Mouse (Mus musculus) myocyte (in vitro differentiated cells): ENCODE results near the gene Myrf. TPM values are rescaled to one million over a fixed set of nuclear protein-coding genes. Genes with fewer than 3 reads are reported as not detected.
A peak's percentile ranks its signal among the peaks of the same experiment; 100 is the strongest.

Experiments used
- H3K27me3 ChIP-seq: one replicate; pipeline ENCODE4 v1.6.1; 2011; ENCODE audit not compliant: control insufficient read depth, insufficient read depth, insufficient read length
- H3K36me3 ChIP-seq: one replicate; pipeline ENCODE4 v1.6.1; 2011; ENCODE audit not compliant: control insufficient read depth, insufficient read depth
- H3K4me2 ChIP-seq: one replicate; pipeline ENCODE4 v1.6.1; 2011; ENCODE audit warnings: low read depth, control low read depth
- H3K4me3 ChIP-seq: one replicate; pipeline ENCODE4 v1.5.1; 2011; ENCODE audit warnings: mild to moderate bottlenecking, control low read depth, moderate library complexity
- H3K79me2 ChIP-seq: one replicate; pipeline ENCODE4 v1.6.1; 2011; ENCODE audit not compliant: control insufficient read depth, insufficient read depth
- H3ac ChIP-seq: one replicate; pipeline ENCODE4 v1.6.1; 2011; ENCODE audit not compliant: control insufficient read depth, insufficient read length
- CEBPB ChIP-seq: IDR thresholded peaks from 2 replicates; pipeline ENCODE4 v1.6.1; 2011; ENCODE audit warnings: mild to moderate bottlenecking, moderate library complexity; ENCODE audit not compliant: poor library complexity, insufficient read depth, severe bottlenecking
- E2F4 ChIP-seq: IDR thresholded peaks from one replicate; pipeline ENCODE4 v1.6.1; 2011; ENCODE audit warnings: mild to moderate bottlenecking, control low read depth, moderate library complexity; ENCODE audit not compliant: insufficient read depth
- MAX ChIP-seq: IDR thresholded peaks from one replicate; pipeline ENCODE4 v1.6.1; 2011; ENCODE audit warnings: low read depth, mild to moderate bottlenecking, control low read depth
- MYOD1 ChIP-seq, 3 experiments: IDR thresholded peaks; one replicate each; pipeline ENCODE4 v1.6.1; 2011; ENCODE audit warnings: control low read depth in 2 of 3, low read depth in 2 of 3, mild to moderate bottlenecking in 2 of 3, moderate library complexity in 1 of 3; ENCODE audit not compliant: insufficient read length in 2 of 3, control insufficient read depth in 1 of 3
- MYOG ChIP-seq, 3 experiments: IDR thresholded peaks; one replicate each; pipeline ENCODE4 v1.6.1; 2011; ENCODE audit warnings: control low read depth in 2 of 3, low read depth in 2 of 3, mild to moderate bottlenecking in 2 of 3; ENCODE audit not compliant: insufficient read length in 2 of 3, control insufficient read depth in 1 of 3, insufficient read depth in 1 of 3
- POLR2A ChIP-seq: IDR thresholded peaks from one replicate; pipeline ENCODE4 v1.6.1; 2011; ENCODE audit warnings: low read depth, mild to moderate bottlenecking, control low read depth, moderate library complexity; ENCODE audit not compliant: insufficient read length
- POLR2AphosphoS2 ChIP-seq: IDR thresholded peaks from one replicate; pipeline ENCODE4 v1.6.1; 2011; ENCODE audit warnings: low read depth, control low read depth; ENCODE audit not compliant: insufficient read length
- REST ChIP-seq: IDR thresholded peaks from one replicate; pipeline ENCODE4 v1.6.1; 2011; ENCODE audit warnings: mild to moderate bottlenecking, control low read depth, moderate library complexity; ENCODE audit not compliant: insufficient read depth, insufficient read length
- SRF ChIP-seq: IDR thresholded peaks from one replicate; pipeline ENCODE4 v1.6.1; 2011; ENCODE audit warnings: low read depth; ENCODE audit not compliant: control insufficient read depth, insufficient read length
- TCF12 ChIP-seq: IDR thresholded peaks from one replicate; pipeline ENCODE4 v1.6.1; 2011; ENCODE audit warnings: mild to moderate bottlenecking, control low read depth; ENCODE audit not compliant: poor library complexity, insufficient read depth, severe bottlenecking
- TCF3 ChIP-seq: IDR thresholded peaks from one replicate; pipeline ENCODE4 v1.6.1; 2011; ENCODE audit warnings: low read depth, control low read depth; ENCODE audit not compliant: insufficient read length
- USF1 ChIP-seq: IDR thresholded peaks from one replicate; pipeline ENCODE4 v1.6.1; 2011; ENCODE audit warnings: low read depth, mild to moderate bottlenecking, control low read depth, moderate library complexity
- polyA plus RNA-seq: library from polyadenylated mRNA; unstranded; fragments of >200 nt; fragmentation: generic; extraction: Trizol; gene quantifications from one replicate; pipeline ENCODE4 v1.2.1, GENCODE M21; 2012; ENCODE audit warnings: missing spikeins

The Myrf gene
- polyA plus RNA-seq, 1 experiment, result 1.5 TPM

DNA sequence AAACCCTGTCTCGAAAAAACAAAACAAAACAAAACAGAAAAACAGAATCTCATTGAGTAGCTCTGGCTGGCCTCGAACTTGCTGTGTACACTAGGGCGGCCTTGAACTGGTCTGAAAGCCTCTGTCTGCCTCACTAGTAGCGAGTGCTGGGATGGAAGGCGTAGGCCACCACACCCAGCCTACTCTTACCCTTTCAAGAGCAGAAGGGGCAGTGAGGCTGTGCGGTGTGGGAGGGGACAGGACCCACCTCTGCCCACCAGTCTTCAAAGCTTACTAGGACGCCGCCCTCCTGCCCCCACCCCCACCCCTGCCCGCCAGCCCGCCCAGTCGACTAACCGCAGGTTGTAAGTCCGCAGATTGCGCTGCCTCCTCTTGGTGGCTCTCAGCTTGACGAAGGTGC lies 28.3 kb upstream of the Myrf start:
- H3K79me2 ChIP-seq, result no peaks in the 10 kb centered on the region
- no peak overlapping the region for H3ac ChIP-seq
- no peaks in the 10 kb centered on the region for H3K27me3 ChIP-seq
- H3K4me2 ChIP-seq, result no peak overlapping the region
- H3K36me3 ChIP-seq, result no peaks in the 10 kb centered on the region
- TF ChIP-seq E2F4, result no peak
- TF ChIP-seq POLR2A, result no peak
- no peak for TF ChIP-seq REST
- TF ChIP-seq MYOG (IDR thresholded peaks at IDR 0.05; ENCODE audit: control insufficient read depth in 1 of 3, insufficient read depth in 1 of 3, insufficient read length in 2 of 3, low read depth in 2 of 3), result no peak
- no peak overlapping the region for H3K4me3 ChIP-seq

DNA sequence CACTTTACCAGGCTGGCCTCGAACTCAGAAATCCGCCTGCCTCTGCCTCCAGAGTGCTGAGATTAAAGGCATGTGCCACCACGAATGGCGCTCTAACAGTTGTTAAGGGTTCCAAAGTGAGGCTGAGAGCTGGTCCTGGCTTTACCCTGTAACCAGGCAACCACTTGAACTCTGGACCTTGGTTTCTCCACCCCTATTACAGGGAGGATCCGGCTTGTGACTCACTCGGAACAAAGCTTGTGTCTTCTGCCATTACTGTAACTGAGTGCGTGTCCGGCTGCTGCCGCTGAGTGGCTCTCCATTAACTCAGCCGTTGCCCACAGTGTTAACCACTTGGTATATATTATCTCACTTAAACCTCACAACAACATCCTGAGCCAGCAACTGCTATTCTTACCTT lies 27.4 kb upstream of the Myrf start:
- Histone ChIP-seq H3K27me3 (no peaks in the 10 kb centered on the region), H3K4me3 (no peak overlapping the region), H3K79me2 (no peaks in the 10 kb centered on the region), H3K4me2 (no peak overlapping the region), H3ac (no peak overlapping the region), H3K36me3 (no peaks in the 10 kb centered on the region)
- TF ChIP-seq MAX (no peak), MYOG (IDR thresholded peaks at IDR 0.05; ENCODE audit: control insufficient read depth in 1 of 3, insufficient read depth in 1 of 3, insufficient read length in 2 of 3, low read depth in 2 of 3) (no peak), POLR2A (no peak), POLR2AphosphoS2 (no peak), MYOD1 (IDR thresholded peaks at IDR 0.05; ENCODE audit: control insufficient read depth in 1 of 3, insufficient read length in 2 of 3, low read depth in 2 of 3) (no peak), CEBPB (no peak), TCF12 (no peak), TCF3 (no peak)

DNA sequence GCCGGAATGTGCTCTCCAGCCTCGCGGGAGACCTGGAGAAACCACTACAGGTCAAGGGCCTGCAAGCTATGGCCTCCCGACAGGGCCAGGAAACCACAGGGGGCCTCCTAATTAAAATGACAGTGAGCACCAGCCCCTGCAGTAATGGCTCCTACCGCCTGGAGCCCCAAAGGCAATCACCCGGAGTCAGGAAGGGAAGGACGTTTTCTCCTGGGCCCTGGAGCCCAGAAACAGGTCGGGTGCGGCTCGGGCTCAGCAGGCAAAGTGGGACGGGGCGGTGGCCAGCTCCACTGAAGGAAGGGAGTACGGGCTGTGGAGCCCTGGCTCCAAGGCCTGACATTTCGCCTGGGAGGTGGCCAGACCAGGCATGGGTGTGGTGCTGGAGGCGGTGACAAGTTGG lies 26.5 kb upstream of the Myrf start:
- no peak overlapping the region for H3K4me3 ChIP-seq
- peak overlapping the region; percentile 46 for H3K4me2 ChIP-seq
- TF ChIP-seq SRF, result no peak
- no peak for TF ChIP-seq E2F4
- no peak for TF ChIP-seq TCF12
- no peak for TF ChIP-seq USF1
- TF ChIP-seq POLR2AphosphoS2, result no peak
- no peak for TF ChIP-seq MYOD1 (IDR thresholded peaks at IDR 0.05; ENCODE audit: control insufficient read depth in 1 of 3, insufficient read length in 2 of 3, low read depth in 2 of 3)
- TF ChIP-seq POLR2A, result no peak
- no peak for TF ChIP-seq REST
- no peak for TF ChIP-seq MAX
- H3K79me2 ChIP-seq, result no peaks in the 10 kb centered on the region
- H3K27me3 ChIP-seq, result no peaks in the 10 kb centered on the region
- H3ac ChIP-seq, result no peak overlapping the region
- H3K36me3 ChIP-seq, result no peaks in the 10 kb centered on the region

DNA sequence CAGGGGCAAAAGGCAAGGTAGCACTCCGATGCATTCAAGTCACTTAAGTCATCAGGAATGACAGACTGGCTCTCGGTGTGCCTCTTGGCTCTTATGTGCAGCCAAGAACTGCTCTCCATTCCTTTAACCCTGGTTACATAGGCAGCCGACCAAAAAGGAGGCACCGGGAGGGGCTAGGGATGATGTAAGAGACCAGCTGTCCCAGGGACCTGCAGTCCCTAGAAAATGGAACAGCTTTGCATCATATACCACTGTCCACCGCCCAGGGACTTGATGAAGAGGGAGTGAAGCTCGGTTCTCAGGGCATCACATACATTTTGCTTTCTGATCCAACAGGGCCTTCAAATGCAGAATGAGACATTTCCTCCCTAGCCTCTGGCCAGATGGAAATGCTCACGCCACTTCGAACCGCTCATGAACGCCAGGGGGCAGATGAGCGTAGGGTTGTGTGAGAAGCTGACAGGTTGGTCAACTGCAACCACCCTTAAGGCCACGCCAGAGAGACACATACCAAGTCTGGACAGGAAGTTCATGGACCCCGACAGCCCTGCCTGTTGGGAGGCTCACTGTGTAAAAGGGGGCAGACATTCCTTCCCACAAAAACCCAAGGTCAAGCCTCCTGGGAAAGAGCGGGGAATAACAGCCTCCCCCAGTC lies 25.8 kb upstream of the Myrf start:
- H3K4me3 ChIP-seq, result no peak overlapping the region
- H3K4me2 ChIP-seq, result peak overlapping the region; percentile 46

DNA sequence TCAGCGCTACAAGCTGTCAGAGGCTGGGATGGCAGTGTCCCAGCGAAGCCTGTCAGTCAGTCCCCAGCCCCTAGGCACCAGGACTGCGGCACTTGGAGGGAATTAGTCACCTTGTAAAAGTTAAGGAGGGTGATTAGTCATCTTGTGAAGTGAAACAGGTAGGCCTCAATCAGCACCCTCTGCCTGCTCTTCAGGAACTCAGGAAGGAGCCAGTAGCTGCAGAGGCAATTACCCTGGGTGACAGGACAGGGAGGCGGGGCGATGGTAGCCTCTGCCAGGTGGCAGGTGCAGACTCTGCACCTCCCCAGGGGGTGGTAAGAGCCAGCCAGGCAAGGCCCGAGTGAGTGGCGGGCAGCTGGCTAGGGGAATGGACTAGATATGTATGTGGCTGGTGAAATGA lies 20.8 kb upstream of the Myrf start:
- TF ChIP-seq POLR2AphosphoS2, result no peak
- peak in 1 of 3 experiments; percentile 1 for TF ChIP-seq MYOG (IDR thresholded peaks at IDR 0.05; ENCODE audit: control insufficient read depth in 1 of 3, insufficient read depth in 1 of 3, insufficient read length in 2 of 3, low read depth in 2 of 3)
- Histone ChIP-seq H3K27me3 (no peaks in the 10 kb centered on the region), H3K36me3 (no peaks in the 10 kb centered on the region), H3K4me2 (no peak overlapping the region), H3ac (no peak overlapping the region), H3K79me2 (no peaks in the 10 kb centered on the region), H3K4me3 (no peak overlapping the region)

More for the DNA sequence above, 25.8 kb upstream of the Myrf start:
- H3K79me2 ChIP-seq, result no peaks in the 10 kb centered on the region
- TF ChIP-seq MYOG (IDR thresholded peaks at IDR 0.05; ENCODE audit: control insufficient read depth in 1 of 3, insufficient read depth in 1 of 3, insufficient read length in 2 of 3, low read depth in 2 of 3) (peak in 2 of 3 experiments; percentile 2 to 60), TCF12 (peak; percentile 11), CEBPB (peak; percentile 71), USF1 (no peak), MYOD1 (IDR thresholded peaks at IDR 0.05; ENCODE audit: control insufficient read depth in 1 of 3, insufficient read length in 2 of 3, low read depth in 2 of 3) (peak in 2 of 3 experiments; percentile 16 to 54)
- H3K27me3 ChIP-seq, result no peaks in the 10 kb centered on the region
- H3ac ChIP-seq, result no peak overlapping the region
- H3K36me3 ChIP-seq, result no peaks in the 10 kb centered on the region
